Mouse (Mus musculus) embryonic fibroblast, embryonic 13.5 days (primary cell): Measurements from ENCODE around the gene Slit1. TPM values are rescaled to one million over a fixed set of nuclear protein-coding genes. Genes with fewer than 3 reads are reported as not detected.

Source experiments
- H3K27ac ChIP-seq: 2 replicates; pipeline ENCODE4 v1.5.1; 2012; ENCODE audit warnings: low read length, control low read depth, inconsistent platforms; ENCODE audit not compliant: insufficient read depth
- H3K4me1 ChIP-seq: 2 replicates; pipeline ENCODE4 v1.6.1; 2011; ENCODE audit warnings: low read length; ENCODE audit not compliant: control insufficient read depth, insufficient read depth
- H3K4me3 ChIP-seq: 2 replicates; pipeline ENCODE4 v1.5.1; 2011; ENCODE audit warnings: mild to moderate bottlenecking, control low read depth, low read length; ENCODE audit not compliant: insufficient read depth
- CTCF ChIP-seq: IDR thresholded peaks from 2 replicates; pipeline ENCODE4 v1.5.1; 2011; ENCODE audit warnings: mild to moderate bottlenecking, control low read depth, low read length, moderate library complexity, borderline replicate concordance; ENCODE audit not compliant: insufficient read depth
- POLR2A ChIP-seq: IDR thresholded peaks from 2 replicates; pipeline ENCODE4 v1.6.1; 2011; ENCODE audit warnings: low read depth, mild to moderate bottlenecking, control low read depth, low read length, moderate library complexity
- polyA plus RNA-seq: library from polyadenylated mRNA; stranded (reverse); fragments of >200 nt; gene quantifications from 2 replicates; pipeline ENCODE4 v1.2.4, GENCODE M21; 2011; ENCODE audit warnings: low read depth; ENCODE audit not compliant: missing spikeins, insufficient read length

Slit1 gene
- polyA plus RNA-seq, 1 experiment: 0.46 TPM

DNA sequence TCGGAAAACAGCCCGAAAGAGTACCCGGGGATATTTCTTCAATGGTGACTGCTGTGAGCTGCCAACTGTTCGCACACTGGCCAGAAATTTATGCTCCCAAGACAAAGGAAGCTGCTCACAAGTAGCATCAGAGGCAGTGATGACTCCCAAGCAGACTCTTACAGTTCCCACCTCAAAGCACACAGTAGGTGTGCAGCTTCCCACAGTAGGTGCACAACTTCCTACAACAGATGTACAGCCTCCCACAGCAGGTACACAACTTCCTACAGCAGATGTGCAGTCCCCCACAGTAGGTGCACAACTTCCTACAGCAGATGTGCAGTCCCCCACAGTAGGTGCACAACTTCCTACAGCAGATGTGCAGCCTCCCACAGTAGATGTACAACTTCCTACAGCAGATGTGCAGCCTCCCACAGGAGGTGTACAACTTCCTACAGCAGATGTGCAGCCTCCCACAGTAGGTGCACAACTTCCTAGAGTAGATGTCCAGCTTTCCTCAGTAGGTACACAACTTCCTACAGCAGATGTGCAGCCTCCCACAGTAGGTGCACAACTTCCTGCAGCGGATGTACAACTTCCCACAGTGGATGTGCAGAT lies 160.4 kb downstream of the Slit1 start:
- Histone ChIP-seq H3K4me3 (no peak overlapping the region), H3K4me1 (no peaks in the 10 kb centered on the region), H3K27ac (no peak overlapping the region)
- TF ChIP-seq POLR2A (no peak), CTCF (no peak)

DNA sequence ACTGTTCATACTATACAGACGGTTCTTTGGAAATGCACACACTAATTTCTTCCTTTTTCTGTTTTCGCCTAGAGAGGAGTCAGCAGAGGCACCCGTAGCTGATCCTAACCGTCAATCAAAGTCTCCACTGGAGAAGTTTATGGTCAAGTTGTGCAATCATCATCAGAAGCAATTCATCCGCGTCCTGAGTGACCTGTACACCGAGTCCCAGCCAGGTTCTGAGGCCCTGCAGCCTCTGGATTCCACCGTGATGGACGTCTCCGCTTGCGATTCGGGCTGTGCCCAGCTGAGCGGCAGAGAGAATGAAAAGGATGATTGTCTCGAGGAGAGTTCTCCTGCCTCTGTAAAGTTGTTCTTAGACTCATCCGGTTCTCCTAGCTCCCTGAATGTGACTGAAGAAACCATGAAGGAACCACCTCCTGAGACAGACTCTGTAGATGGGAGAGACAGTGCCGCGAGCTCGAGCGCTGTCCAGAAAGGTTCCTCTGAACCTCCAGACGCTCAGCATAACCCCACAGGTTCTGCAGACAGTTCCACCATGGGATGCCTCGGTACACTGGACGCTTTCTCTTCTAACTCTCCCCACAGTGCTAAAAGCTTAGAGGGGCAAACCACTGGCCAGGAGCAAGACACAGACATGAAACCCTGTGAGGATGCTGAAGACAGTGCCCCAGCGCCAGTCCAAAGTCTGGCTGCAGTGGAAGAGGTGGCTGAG lies 161.6 kb downstream of the Slit1 start, which contains the start of gene Gm340:
TSS of gene Gm340 (plus strand) at position 665 of the 715 bp plus-strand sequence.
- H3K4me3 ChIP-seq: no peak within 1 kb of the TSS
- H3K27ac ChIP-seq: no peak within 1 kb of the TSS
- no peaks in the 10 kb centered on the region for H3K4me1 ChIP-seq
- no peak for TF ChIP-seq POLR2A
- no peak for TF ChIP-seq CTCF

DNA sequence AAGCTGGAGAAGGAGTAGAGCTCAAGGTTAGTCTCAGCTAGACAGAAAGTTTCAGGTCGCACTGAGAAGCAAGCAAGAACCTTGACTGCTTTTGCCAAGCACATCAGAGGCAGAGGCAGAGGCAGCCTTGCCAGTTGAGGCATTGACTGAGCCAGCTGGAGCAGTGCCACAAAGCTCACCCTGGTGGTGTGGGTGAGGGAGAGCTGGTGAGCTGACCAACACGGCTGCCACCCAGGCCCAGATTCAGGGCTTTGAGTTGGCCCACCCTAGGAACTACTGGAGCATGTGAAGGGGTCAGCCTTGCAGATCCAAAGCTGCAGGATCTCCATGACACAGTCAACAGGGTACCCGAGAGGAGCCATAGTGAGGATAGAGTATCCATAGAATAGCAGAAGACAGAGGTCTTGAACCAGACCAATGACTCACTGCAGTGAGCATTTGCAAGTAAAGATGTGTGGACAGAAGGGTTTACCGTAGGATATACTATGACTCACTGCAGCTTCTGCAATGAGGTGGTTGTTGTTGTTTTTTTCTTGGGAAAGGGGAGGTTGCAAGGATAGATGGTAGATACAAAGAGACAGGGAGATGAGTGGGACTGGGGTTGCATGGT lies 164.0 kb downstream of the Slit1 start:
- H3K4me3 ChIP-seq: no peak overlapping the region
- H3K4me1 ChIP-seq: no peaks in the 10 kb centered on the region
- H3K27ac ChIP-seq: no peak overlapping the region
- TF ChIP-seq POLR2A: no peak
- TF ChIP-seq CTCF: no peak

DNA sequence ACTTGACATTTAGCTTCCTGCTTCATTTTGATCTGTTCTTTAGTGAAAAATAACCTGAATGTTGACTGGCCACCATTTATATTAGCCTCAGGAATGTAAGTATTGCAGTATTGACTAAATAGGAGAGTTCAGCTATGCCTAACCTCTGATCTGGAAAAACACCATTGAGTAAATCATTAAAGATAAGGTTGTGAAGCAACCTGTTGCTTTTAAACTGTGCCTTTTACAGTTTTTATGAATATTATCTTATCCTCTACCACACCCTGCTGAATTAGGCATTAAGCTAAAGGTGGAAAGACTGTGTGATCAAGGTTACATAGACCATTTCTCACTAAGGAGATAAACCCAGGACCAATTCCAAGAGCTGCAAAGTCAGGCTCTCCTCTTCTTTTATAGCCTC lies 165.9 kb downstream of the Slit1 start:
- no peak for TF ChIP-seq CTCF
- TF ChIP-seq POLR2A: no peak
- no peaks in the 10 kb centered on the region for H3K4me1 ChIP-seq
- no peak overlapping the region for H3K4me3 ChIP-seq
- H3K27ac ChIP-seq: no peak overlapping the region

DNA sequence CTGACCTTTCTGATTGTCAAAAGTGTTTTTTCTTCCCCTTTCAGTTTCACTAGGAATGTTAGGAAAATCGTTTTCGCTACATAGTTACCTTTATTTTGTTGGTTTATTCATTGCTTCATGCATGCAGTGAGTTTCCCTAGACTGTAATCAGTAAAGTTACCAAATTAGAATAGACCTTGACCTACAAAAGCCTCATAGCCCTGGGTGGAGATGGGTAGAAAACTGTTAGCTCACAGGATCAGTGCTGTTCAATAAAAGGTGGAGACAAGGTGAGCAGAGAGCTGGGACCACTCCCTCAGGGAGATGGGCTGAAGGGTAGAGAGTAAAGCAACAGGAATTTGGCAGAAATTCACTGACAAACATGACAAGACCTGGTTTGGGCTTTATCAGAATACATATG lies 169.8 kb downstream of the Slit1 start:
- no peak for TF ChIP-seq POLR2A
- H3K4me3 ChIP-seq: no peak overlapping the region
- no peak overlapping the region for H3K27ac ChIP-seq
- H3K4me1 ChIP-seq: no peaks in the 10 kb centered on the region

DNA sequence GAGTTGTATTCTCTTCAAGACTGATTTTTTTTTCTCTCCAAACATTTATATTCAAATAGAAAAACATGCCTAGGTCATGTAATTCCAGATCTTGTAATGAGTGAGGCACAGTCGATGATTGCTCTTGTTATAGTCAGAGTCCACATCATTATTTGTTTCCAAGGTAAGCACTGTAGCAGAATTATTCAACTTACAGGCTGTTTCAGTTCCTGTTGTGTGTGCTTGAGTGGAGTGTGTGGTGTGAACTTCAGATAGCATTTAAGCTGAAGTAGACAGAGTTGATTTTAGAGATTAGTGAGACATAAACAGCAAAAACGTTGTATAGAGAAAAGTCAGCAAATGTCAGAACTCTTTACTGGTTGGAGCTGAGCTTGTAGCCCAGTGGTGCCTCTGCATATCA lies 174.7 kb downstream of the Slit1 start:
- no peaks in the 10 kb centered on the region for H3K4me1 ChIP-seq
- TF ChIP-seq CTCF (no peak), POLR2A (no peak)
- H3K4me3 ChIP-seq: no peak overlapping the region
- H3K27ac ChIP-seq: no peak overlapping the region

DNA sequence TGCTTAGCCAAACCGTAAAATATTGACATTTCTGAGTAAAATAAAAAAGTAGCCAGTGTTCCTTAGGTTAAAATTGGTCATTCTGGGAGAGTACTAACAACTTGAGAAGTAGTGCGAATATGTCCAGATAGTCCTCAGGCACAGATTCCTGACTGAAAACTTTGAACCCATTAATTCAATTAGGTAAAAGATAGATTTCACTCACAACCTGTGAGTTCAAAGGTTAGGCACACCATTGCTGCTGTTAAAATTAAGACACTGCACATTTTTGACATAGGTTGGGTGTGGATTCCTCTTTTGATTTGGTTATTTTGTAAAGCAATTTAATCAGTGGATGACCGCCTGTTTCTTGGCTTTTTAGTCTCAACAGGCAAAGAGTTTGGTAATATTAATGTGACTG lies 182.6 kb downstream of the Slit1 start:
- peaks cover 3% of the 10 kb centered on the region; the same call in 1 of the 2 replicates for H3K4me1 ChIP-seq
- no peak for TF ChIP-seq CTCF
- TF ChIP-seq POLR2A: no peak
- H3K4me3 ChIP-seq: no peak overlapping the region
- H3K27ac ChIP-seq: no peak overlapping the region

DNA sequence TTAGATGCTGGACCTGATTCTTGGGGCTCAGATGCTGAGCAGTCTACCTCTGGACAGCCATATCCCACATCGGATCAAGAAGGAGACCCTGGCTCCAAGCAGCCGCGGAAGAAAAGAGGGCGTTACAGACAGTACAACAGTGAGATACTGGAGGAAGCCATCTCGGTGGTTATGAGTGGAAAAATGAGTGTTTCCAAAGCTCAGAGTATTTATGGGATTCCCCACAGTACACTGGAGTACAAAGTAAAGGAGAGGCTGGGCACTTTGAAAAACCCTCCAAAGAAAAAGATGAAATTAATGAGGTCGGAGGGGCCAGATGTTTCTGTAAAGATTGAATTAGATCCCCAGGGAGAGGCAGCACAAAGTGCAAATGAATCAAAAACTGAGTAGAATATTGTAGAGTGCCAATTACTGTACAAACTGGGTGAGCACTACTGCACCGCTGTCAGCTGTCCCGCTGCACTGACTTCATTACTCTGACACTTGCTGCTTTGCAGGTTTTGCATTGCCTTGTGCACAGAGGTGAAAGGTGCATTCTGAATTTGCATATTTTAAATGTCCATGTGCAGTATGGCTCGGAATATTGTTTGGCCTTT lies 184.5 kb downstream of the Slit1 start:
- Histone ChIP-seq H3K4me1 (peaks cover 3% of the 10 kb centered on the region; the same call in 1 of the 2 replicates), H3K27ac (no peak overlapping the region), H3K4me3 (no peak overlapping the region)
- no peak for TF ChIP-seq POLR2A
- TF ChIP-seq CTCF: no peak

DNA sequence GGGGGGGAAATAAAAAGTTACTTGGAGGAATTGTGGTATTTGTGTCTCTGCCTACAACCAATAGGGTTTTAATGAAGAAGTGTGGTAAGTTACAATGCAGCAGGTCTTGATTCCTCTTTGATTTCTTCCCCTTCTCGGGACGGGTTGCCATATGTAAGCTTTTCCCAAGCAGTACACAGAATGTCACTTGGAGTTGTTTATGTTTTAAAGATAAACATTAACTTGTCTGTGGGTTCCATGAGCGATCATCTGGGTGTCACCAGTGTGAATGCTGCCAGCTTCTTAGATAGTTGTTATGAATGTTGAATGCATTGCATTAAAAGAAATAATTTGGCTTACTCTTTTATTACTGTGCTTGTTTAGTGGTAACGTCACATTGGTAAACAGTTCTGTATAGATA lies 186.0 kb downstream of the Slit1 start:
- Histone ChIP-seq H3K27ac (no peak overlapping the region), H3K4me3 (no peak overlapping the region), H3K4me1 (no peaks in the 10 kb centered on the region)
- TF ChIP-seq CTCF: no peak
- no peak for TF ChIP-seq POLR2A

DNA sequence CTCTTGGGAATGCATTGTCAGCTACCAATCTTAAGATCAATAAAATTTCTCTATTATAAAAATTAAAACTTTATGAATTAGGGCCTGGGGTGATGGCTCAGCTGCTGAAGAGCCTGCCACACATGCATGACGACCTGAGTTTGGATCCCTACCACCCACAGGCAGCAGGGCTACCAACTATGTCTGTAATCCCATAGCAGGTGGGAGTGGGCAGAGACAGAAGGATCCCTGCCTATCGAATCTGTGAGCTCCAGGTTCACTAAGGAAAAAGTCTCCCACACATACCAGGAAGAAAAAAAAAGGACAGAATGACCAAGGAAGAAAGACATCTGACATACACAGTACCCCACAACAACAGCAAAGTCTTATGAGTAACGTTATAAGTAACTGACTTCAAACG lies 186.5 kb downstream of the Slit1 start:
- TF ChIP-seq POLR2A: no peak
- no peak for TF ChIP-seq CTCF
- no peaks in the 10 kb centered on the region for H3K4me1 ChIP-seq
- H3K27ac ChIP-seq: no peak overlapping the region
- H3K4me3 ChIP-seq: no peak overlapping the region

Other genes starting within 250 kb of the Slit1 start
- gene Gm340, start 161.3 kb downstream of the Slit1 start, polyA plus RNA-seq: 7.2 and 8.8 TPM in 2 replicates
- gene Arhgap19, start 58.4 kb upstream of the Slit1 start, polyA plus RNA-seq: 7.0 and 10.4 TPM in 2 replicates
- gene Frat1, start 86.3 kb upstream of the Slit1 start, polyA plus RNA-seq: 0.26 TPM in 1 of 2 replicates, not detected in the other
- 0.56 TPM in 1 of 2 replicates, not detected in the other for gene Frat2, start 104.5 kb upstream of the Slit1 start, polyA plus RNA-seq
- 11.3 and 12.8 TPM in 2 replicates for gene Rrp12, start 152.5 kb upstream of the Slit1 start, polyA plus RNA-seq
- 403 and 492 TPM in 2 replicates for gene Pgam1, start 168.3 kb upstream of the Slit1 start, polyA plus RNA-seq
- 49.8 and 50.9 TPM in 2 replicates for gene Exosc1, start 189.8 kb upstream of the Slit1 start, polyA plus RNA-seq
- 65.7 and 89.8 TPM in 2 replicates for gene Zdhhc16, start 189.8 kb upstream of the Slit1 start, polyA plus RNA-seq
- 53.2 and 54.2 TPM in 2 replicates for gene Mms19, start 237.5 kb upstream of the Slit1 start, polyA plus RNA-seq
- gene Ubtd1, start 238.1 kb upstream of the Slit1 start, polyA plus RNA-seq: 29.8 and 39.5 TPM in 2 replicates